Mouse (Mus musculus): ENCODE measurements around the gene Ryk.

The Ryk gene

GRCm38 (mm10) chr9:102858283-102858682 lies 23.6 kb downstream of the Ryk start:
- no peak for DNase-seq (ENCODE audit: low spot score in 2 of 2)

- DNase-seq (ENCODE audit: low spot score in 2 of 2) = no peak
Measured at GRCm38 (mm10) chr9:102859399-102859798, 24.7 kb downstream of the Ryk start.

DNA sequence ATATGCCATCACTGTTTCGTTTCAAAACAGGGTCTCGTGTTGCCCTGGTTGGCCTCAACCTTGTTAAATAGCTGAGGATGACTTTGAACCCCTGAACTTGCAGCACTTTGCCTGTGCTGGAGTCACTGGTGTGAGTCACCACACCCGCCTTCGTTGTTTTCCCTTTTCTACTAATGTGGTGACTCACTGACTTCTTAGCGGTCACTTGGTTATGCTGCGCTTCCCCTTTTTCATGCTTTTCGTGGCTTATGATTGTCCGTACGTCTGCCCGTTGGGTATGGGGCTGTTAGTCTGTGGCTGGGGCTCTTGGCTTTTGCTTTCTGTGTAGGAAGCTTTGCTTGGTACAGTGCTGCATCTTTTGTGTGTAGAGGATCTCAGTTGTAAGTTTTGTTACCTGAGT lies 25.2 kb downstream of the Ryk start:
- no peak for DNase-seq (ENCODE audit: low spot score in 2 of 2)

DNA sequence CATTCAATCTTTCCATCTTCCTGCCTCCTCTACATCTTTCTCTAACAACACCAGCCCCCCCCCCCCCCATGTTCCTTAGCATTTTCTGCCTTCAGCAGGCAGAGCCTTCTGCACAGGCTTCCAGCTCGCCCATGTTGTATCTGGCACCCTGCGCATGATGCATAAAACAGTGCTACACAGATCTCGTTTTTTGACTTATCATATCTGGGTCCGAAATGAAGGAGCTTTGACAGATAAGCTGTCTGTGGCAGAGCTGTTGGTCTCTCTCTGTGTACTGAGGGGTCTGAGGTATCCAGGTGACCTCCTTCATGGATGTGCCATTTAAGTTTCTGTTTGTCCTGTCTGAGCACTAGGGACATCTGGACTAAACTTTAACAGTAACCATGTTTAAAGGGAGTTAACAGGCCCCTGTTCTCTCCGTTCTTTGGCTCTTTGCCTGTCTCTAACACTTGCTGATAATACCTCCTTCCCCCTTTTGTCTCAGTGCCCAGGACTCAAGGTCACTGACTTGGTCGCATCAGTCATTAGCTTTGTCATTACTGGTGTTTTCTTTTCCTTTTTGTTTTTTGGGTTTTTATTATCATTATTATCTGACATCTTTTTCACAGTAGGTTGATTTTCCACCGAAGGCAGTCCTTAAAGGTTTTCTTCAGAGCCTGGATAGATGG lies 26.2 kb downstream of the Ryk start:
- DNase-seq (ENCODE audit: low spot score in 2 of 2) = no peak

DNA sequence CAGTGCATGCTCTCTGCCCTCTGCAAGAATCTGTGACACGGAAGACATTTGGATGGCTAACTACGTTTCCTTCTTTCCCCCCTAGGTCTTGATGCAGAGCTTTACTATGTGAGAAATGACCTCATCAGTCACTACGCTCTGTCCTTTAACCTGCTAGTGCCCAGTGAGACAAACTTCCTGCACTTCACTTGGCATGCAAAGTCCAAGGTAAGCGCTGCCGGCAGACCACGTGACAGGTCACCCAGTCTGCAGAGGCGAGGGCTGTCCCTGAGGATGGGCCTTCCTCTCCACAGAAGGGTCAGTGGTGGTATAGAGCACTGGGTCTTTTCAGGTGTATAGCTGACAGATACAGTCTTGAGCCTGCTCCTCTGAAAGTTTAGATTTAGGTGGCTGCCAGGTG lies 27.1 kb downstream of the Ryk start:
- no peak for DNase-seq (ENCODE audit: low spot score in 2 of 2)

- no peak for DNase-seq (ENCODE audit: low spot score in 2 of 2)
Measured at GRCm38 (mm10) chr9:102862260-102862659, 27.5 kb downstream of the Ryk start.

DNA sequence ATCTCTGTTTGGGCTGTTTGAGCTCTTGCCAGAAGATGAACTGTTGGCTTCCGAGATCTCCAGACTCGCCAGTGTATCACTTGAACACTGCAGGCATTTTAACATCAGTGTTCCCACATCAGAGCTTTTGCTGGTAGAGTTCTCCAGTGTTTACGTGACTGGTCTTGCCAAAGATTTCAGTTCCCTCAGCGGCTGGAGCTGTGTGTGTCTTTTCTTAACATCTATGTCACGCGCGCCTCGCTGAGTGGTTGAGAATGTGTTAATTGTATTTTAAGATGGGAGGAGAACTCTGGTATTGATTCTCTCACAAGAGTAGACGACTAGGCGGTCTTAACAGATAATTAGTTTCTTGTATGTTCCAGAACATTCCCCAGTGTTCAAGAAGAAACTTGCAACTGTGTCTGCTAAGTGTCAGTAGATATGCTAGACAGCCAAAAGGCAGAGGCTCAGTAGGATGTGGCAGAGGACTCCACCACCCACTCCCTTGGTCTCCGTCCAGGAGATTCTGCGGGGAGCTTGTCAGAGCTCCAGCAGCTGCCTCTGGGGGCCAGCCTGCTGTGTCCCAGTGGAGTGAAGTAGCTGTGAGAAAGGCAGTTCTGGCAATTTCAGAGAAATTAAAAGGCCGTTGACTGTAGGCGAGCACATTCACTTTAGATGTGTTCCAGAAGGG lies 29.3 kb downstream of the Ryk start:
- peak; percentile 90 to 92 for DNase-seq (ENCODE audit: low spot score in 2 of 2)

DNA sequence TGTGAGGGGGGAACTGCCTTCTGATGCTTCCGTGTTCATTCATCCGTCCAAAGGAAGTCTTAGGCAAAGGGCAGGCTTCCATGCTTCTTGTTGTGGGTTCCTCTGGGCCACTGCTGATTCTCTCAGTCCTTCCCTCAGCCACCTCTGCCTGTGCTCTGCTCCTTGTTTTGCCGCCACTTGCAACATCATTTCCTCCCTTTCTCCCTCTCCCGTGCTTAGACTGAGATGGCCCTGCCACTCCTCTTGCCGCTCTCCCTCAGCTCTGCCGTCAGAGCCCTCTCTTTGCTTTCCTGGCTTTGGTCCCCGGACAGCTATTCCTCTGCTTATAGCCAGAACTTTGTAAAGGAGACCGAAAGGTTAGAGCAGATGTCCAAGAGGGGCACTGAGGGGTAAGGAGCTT lies 30.2 kb downstream of the Ryk start:
- DNase-seq (ENCODE audit: low spot score in 2 of 2) = no peak

DNA sequence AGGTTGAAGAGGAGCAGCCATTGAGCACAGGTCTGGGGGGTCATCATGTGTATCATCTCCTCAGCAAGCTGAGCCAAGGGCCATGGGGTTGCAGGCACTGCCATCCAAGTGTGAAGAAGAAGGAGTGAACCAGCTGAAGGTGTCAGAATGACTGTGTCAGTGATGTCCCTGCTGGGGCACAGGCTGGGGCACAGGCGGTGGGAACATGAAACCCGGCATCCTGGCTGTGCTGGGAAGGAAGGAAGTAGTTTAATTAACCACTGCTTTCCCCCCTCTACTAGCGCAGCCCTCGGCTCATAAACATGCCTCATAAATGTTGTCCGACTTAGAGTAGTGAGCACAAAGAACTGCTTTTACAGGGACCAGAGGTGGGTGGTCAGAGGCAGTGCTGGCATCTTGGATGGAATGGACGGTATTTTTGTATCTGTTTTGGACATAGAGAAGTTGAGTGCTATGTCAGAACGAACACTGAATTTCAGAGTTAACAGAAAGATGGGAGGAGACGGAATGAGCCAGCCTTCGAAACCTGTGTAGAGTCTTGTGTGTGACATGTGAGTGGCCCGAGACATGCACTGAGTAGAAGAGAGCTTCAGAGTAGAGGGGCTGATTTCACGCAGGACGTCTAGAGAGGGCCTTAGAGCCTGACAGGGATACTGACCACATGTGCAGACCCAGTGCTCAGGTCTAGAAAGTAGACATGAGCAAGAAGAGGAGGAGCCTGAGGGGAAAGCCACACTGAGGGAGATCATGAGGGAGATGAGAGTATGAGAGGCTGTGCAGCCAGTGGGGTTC lies 31.4 kb downstream of the Ryk start:
- DNase-seq (ENCODE audit: low spot score in 2 of 2) = no peak

GRCm38 (mm10) chr9:102866893-102867292 lies 32.2 kb downstream of the Ryk start:
- peak; percentile 67 to 77 for DNase-seq (ENCODE audit: low spot score in 2 of 2)

DNA sequence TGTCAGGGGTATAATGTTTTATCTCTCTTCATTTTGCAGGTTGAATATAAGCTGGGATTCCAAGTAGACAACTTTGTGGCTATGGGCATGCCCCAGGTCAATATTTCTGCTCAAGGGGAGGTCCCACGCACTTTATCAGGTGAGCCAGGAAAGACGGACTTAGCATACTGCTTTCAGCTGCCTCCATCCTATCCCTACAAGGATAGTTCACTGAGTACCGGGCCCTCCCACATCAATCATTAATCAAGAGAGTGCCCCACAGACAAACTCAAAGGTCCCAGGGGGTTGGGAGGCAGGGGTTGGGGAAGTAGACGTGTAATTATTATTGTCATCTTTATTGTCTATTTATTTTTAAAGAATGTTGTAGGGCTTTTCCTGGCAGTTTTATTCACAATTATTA lies 32.8 kb downstream of the Ryk start:
- no peak for DNase-seq (ENCODE audit: low spot score in 2 of 2)

DNA sequence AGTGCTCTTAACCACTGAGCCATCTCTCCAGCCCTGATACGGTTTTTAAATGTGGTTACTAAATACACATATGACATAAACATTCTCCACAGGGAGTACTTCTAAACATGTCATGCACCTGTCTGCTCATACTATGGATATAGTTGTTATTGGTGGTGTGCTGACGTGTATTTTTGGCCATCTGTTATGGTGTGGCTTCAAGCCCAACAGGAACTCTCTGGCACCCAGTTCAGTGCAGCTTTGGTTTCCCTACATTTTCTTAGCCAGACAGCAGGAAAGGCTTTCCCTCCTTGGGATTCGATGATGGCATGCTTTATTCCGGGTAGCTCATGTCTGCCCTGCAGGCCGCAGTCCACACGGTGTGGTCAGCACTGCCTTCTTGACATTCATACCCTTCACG lies 33.7 kb downstream of the Ryk start:
- DNase-seq (ENCODE audit: low spot score in 2 of 2) = no peak

- DNase-seq (ENCODE audit: low spot score in 2 of 2) = no peak
Measured at GRCm38 (mm10) chr9:102876054-102876690, 41.5 kb downstream of the Ryk start.

DNA sequence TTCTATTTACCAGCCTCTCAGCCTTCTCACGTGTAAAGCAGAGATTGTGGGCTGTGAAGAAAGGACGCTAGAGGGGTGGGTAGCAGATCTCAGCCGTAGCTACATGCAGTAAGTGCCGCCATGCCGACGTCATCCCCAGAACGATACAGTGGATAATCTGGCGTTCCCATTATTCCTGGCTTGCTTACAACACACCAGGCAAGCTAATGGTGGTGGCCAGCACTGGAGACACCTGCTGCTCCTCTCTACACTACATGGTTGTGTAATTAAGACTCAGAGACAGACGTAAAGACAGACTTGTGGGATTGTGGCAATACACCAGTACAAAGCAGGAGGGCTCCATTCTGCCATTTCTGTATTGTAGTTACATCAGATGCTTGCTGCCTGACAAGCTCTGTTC lies 43.2 kb downstream of the Ryk start:
- DNase-seq (ENCODE audit: low spot score in 2 of 2) = no peak

- peak; percentile 30 to 63 for DNase-seq (ENCODE audit: low spot score in 2 of 2)
Measured at GRCm38 (mm10) chr9:102879545-102879944, 44.8 kb downstream of the Ryk start.

- no peak for DNase-seq (ENCODE audit: low spot score in 2 of 2)
Measured at GRCm38 (mm10) chr9:102884703-102885102, 50.0 kb downstream of the Ryk start.

- no peak for DNase-seq (ENCODE audit: low spot score in 2 of 2)
Measured at GRCm38 (mm10) chr9:102890166-102890565, 55.4 kb downstream of the Ryk start.

GRCm38 (mm10) chr9:102892480-102893355 lies 58.0 kb downstream of the Ryk start:
- DNase-seq (ENCODE audit: low spot score in 2 of 2) = no peak

- DNase-seq (ENCODE audit: low spot score in 2 of 2) = no peak
Measured at GRCm38 (mm10) chr9:102893356-102893870, 58.7 kb downstream of the Ryk start.

DNA sequence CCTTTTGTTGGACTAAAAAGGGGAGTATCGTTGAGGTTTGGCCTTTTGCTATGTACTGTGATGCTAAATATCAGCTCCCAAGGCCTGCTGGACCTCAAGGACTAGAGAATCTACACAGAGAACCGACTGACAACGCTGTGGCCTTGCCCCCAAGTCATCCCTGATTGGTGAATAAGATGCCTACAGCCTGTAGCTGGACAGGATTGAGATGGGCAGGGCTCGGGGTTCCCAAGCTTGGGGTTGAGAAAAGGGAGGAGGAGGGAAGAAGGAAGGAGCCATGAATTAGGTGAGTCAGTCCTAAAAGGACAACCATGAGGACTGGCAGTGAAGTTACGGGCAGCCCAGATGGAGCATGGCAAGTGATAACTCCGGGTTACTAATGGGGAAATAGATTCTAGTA lies 65.2 kb downstream of the Ryk start:
- no peak for DNase-seq (ENCODE audit: low spot score in 2 of 2)

- DNase-seq (ENCODE audit: low spot score in 2 of 2) = no peak
Measured at GRCm38 (mm10) chr9:102902308-102902707, 67.6 kb downstream of the Ryk start.
